Mouse (Mus musculus): Measurements from ENCODE around the gene Pitx1.

The Pitx1 gene

DNA sequence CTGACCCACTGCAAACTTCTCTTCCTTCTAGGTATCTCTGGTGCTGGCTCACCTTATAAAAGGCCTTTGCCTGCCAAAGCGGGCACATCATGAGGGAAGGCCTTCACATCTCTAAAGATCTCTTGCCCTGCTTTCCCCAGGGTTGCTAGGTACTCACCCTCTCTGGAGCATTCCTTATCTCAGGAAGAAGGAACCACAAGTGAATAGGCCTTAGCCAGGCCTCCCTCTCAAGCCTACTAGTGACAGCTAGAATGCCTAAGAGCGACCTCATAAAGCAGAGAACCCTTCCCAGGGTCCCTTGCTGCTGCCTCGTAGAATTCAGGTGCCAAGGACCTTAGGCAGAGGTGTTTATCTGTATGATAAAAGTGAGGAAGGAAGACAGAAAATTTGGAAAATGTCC lies 51.7 kb downstream of the Pitx1 start, which contains the start of gene Catsper3:
Catsper3 (plus strand) TSS at position 301 of the 400 bp plus-strand sequence.
- DNase-seq (ENCODE audit: low read depth, low spot score), result no peak

DNA sequence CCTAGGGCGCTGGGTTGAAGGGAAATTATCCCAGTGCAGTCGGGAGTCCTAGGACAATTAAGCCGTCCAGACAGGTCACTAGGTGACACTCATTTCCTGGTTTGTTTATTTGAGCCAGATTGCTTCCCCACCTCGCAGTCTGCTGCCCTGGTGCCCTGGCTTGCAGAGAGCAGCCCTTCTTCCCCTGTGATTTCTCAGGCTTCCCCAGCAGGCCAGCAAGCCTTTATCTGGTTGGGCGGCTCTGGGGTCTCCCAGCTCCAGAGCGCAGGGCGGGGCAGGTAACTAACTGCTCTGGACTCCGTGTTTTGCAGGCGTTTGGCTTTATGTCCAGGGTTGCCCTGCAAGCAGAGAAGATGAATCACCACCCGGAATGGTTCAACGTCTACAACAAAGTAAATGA lies 60.9 kb downstream of the Pitx1 start:
- DNase-seq (ENCODE audit: low read depth, low spot score), result no peak

Measured in ES-CJ7 (cell line).